ENCODE assay signal across 8 mouse cellular contexts in the genomic region with DNA sequence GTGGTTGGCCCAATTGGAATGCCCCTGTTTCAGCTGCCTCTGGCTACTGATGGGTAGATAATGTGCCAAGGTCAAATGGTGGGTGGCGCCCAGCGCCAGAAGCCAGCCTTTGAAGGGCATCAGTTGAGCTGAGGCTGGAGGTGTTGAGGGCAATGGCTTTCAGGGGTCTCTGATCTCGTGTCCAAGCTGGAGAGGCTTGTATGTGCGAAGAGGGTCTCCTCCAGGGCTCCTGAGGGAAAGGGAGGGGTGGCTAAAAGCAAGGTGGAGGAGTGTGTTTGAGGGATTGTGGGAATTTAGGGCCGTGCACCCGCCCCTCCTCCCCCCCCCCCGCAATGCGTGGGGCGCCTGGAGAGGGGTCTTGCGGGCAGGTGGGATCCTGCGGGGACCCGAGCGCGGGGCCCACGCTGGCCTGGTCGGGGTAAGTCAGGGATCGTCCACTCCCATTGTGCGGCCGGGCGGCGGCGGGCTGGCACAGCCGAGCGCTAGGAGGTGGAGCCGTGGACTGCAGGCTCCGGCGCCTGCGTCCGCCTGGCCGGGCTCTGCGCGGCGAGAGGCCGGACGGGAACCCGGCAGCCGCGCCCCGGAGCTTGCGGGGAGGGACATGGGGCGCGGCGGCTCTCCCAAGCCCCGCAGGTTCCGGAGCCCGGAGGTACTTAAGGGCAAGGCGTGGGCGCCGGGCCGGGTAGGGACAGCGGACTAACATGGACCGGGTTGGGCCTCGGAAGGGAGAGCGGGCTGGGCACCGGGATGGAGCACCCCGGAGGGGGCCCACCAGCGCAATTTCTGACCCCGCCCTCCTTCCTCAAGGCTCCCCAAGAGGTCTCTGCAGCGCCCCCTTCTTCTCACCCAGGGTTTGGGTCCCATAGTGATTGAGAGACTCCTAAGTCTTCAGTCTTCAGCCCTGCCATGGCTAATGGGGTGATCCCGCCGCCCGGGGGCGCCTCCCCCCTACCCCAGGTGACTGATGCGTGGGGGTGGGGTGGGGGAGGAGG. TPM values are rescaled to one million over a fixed set of nuclear protein-coding genes. Genes with fewer than 3 reads are reported as not detected.
DNase-seq lines count a peak whose midpoint lies in the region; ATAC-seq and TF ChIP-seq lines count a peak whose summit lies in the region.

A gene (plus strand): TSS at position 302 of the 992 bp plus-strand sequence.

- no peaks in the 10 kb centered on the region for H3K36me3 ChIP-seq in C2C12 (ENCODE audit: control insufficient read depth, insufficient read depth)
- peaks cover 36% of the 10 kb centered on the region for H3K36me3 ChIP-seq in forebrain, embryonic 10.5 days (replicated peaks)
- peaks cover 21% of the 10 kb centered on the region for H3K36me3 ChIP-seq in heart, embryonic 14.5 days (ENCODE audit: control insufficient read depth, insufficient read depth, low read length)
- H3K36me3 ChIP-seq in liver, embryonic 13.5 days, result no peaks in the 10 kb centered on the region
- peaks cover 16% of the 10 kb centered on the region for H3K36me3 ChIP-seq in neural tube, embryonic 14.5 days (ENCODE audit: control insufficient read depth, insufficient read depth, low read length)

- H3K4me2 ChIP-seq in heart, embryonic 14.5 days (ENCODE audit: low read length), result peak within 1 kb of the TSS; percentile 78
- peak within 1 kb of the TSS; percentile 61 for H3K4me2 ChIP-seq in liver, embryonic 13.5 days
- peak within 1 kb of the TSS; percentile 83 for H3K4me2 ChIP-seq in neural tube, embryonic 14.5 days (ENCODE audit: low read depth, low read length)

- no peak for TF ChIP-seq CTCF in C2C12 (IDR thresholded peaks at IDR 0.05; ENCODE audit: control insufficient read depth, insufficient read depth, insufficient read length)

- peak within 1 kb of the TSS; percentile 79 for H3K9ac ChIP-seq in heart, embryonic 14.5 days (ENCODE audit: low read length)
- peak within 1 kb of the TSS; percentile 22; the same call in 1 of the 2 replicates for H3K9ac ChIP-seq in liver, embryonic 13.5 days
- H3K9ac ChIP-seq in neural tube, embryonic 14.5 days (replicated peaks; ENCODE audit: low read depth, low read length), result peak within 1 kb of the TSS; percentile 97

- no peaks in the 10 kb centered on the region for H3K27me3 ChIP-seq in C2C12 (ENCODE audit: control insufficient read depth, insufficient read depth, insufficient read length)
- H3K27me3 ChIP-seq in forebrain, embryonic 10.5 days (ENCODE audit: poor library complexity, severe bottlenecking), result peaks cover 45% of the 10 kb centered on the region
- H3K27me3 ChIP-seq in heart, embryonic 14.5 days (ENCODE audit: control insufficient read depth, insufficient read depth, low read length), result no peaks in the 10 kb centered on the region
- peaks cover 40% of the 10 kb centered on the region for H3K27me3 ChIP-seq in liver, embryonic 13.5 days
- H3K27me3 ChIP-seq in neural tube, embryonic 14.5 days (ENCODE audit: control insufficient read depth, insufficient read depth, low read length), result no peaks in the 10 kb centered on the region

- H3K9me3 ChIP-seq in forebrain, embryonic 10.5 days, result no peaks in the 10 kb centered on the region
- no peaks in the 10 kb centered on the region for H3K9me3 ChIP-seq in heart, embryonic 14.5 days (ENCODE audit: control insufficient read depth, low read length)
- H3K9me3 ChIP-seq in liver, embryonic 13.5 days (replicated peaks), result no peaks in the 10 kb centered on the region
- no peaks in the 10 kb centered on the region for H3K9me3 ChIP-seq in neural tube, embryonic 14.5 days (ENCODE audit: control insufficient read depth, low read length)

- DNase-seq in brain, adult 2 months (ENCODE audit: low read depth, low spot score), result peak; percentile 80
- peak; percentile 70 for DNase-seq in forebrain, embryonic 10.5 days (ENCODE audit: extremely low spot score, low spot score)
- peak; percentile 78 for DNase-seq in kidney, postnatal 10 days
- DNase-seq in liver, embryonic 13.5 days, result no peak

- peaks cover 21% of the 10 kb centered on the region for H3K4me1 ChIP-seq in forebrain, embryonic 10.5 days
- peaks cover 22 to 35% of the 10 kb centered on the region in 2 experiments for H3K4me1 ChIP-seq in heart, embryonic 14.5 days (ENCODE audit: control insufficient read depth in 2 of 2, insufficient read depth in 2 of 2, low read length in 2 of 2)
- H3K4me1 ChIP-seq in liver, embryonic 13.5 days (replicated peaks), result peaks cover 8% of the 10 kb centered on the region; the same call in 1 of the 2 replicates
- H3K4me1 ChIP-seq in neural tube, embryonic 14.5 days (ENCODE audit: control insufficient read depth, insufficient read depth, low read length), result peaks cover 8% of the 10 kb centered on the region

- 2% methylated on average over 55 of the region's 64 CpGs for WGBS in forebrain, embryonic 10.5 days
- 1% methylated on average over 48 of the region's 64 CpGs for WGBS in heart, embryonic 14.5 days
- WGBS in liver, embryonic 13.5 days (ENCODE audit: insufficient replicate concordance), result 2% methylated on average over 48 of the region's 64 CpGs
- 1% methylated on average over 56 of the region's 64 CpGs for WGBS in neural tube, embryonic 14.5 days

- peak; percentile 71 for ATAC-seq in heart, embryonic 14.5 days (ENCODE audit: insufficient number of reproducible peaks, insufficient read depth, low FRiP score, low read depth)
- ATAC-seq in liver, embryonic 13.5 days (ENCODE audit: low read depth), result peak; percentile 45; the same call in 1 of the 2 replicates
- peak; percentile 88 for ATAC-seq in neural tube, embryonic 14.5 days (ENCODE audit: low read depth)
- ATAC-seq in monocyte, adult 5-6 weeks (replicated peaks; ENCODE audit: insufficient number of reproducible peaks, low FRiP score, low TSS enrichment, poor library complexity, severe bottlenecking), result no peak

- peak within 1 kb of the TSS; percentile 36 for H3K4me3 ChIP-seq in C2C12 (ENCODE audit: insufficient read depth, poor library complexity, severe bottlenecking)
- peak within 1 kb of the TSS; percentile 85 for H3K4me3 ChIP-seq in forebrain, embryonic 10.5 days
- peak within 1 kb of the TSS; percentile 54 to 74 for H3K4me3 ChIP-seq in heart, embryonic 14.5 days (ENCODE audit: control insufficient read depth in 1 of 2, insufficient read depth in 1 of 2, low read depth in 1 of 2, low read length in 2 of 2)
- H3K4me3 ChIP-seq in liver, embryonic 13.5 days (replicated peaks), result peak within 1 kb of the TSS; percentile 55
- peak within 1 kb of the TSS; percentile 70 for H3K4me3 ChIP-seq in neural tube, embryonic 14.5 days (ENCODE audit: low read depth, low read length)

- peak within 1 kb of the TSS; percentile 71 for H3ac ChIP-seq in C2C12 (ENCODE audit: control insufficient read depth, insufficient read length, low read depth)

- H3K79me3 ChIP-seq in C2C12 (ENCODE audit: low read depth), result no peaks in the 10 kb centered on the region

- no peaks in the 10 kb centered on the region for H3K79me2 ChIP-seq in C2C12 (ENCODE audit: control insufficient read depth, insufficient read depth)

- peak within 1 kb of the TSS; percentile 95 for H3K27ac ChIP-seq in forebrain, embryonic 10.5 days
- H3K27ac ChIP-seq in heart, embryonic 14.5 days (replicated peaks in 1 of 2; ENCODE audit: control insufficient read depth in 1 of 2, insufficient read depth in 1 of 2, low read depth in 2 of 2, low read length in 2 of 2), result peak within 1 kb of the TSS; percentile 76 to 88
- H3K27ac ChIP-seq in liver, embryonic 13.5 days, result no peak within 1 kb of the TSS
- H3K27ac ChIP-seq in neural tube, embryonic 14.5 days (ENCODE audit: low read depth, low read length), result peak within 1 kb of the TSS; percentile 77

TF ChIP-seq in C2C12, 6 proteins besides CTCF, POLR2A, EP300 and RAD21:
- TF ChIP-seq MYOG (IDR thresholded peaks at IDR 0.05; ENCODE audit: control insufficient read depth, extremely low read depth, insufficient read length), result no peak
TF ChIP-seq in C2C12: peak in this region for 0.

RNA-seq across cellular contexts. Expression of the gene that starts here (rescaled TPM):
- polyA plus RNA-seq in C2C12 (2012; fragmentation: generic; extraction: Trizol), result 3.1 TPM
- polyA plus RNA-seq in forebrain, embryonic 10.5 days (2016; fragmentation: Nextera tagmentation; extraction: Ambion mirVana), result 13.6 and 15.0 TPM in 2 replicates
- 20.8 and 24.2 TPM in 2 replicates for polyA plus RNA-seq in heart, embryonic 14.5 days (2014; fragmentation: Nextera tagmentation; extraction: Ambion mirVana)
- polyA plus RNA-seq in liver, embryonic 13.5 days (2015; fragmentation: Nextera tagmentation; extraction: Ambion mirVana), result 0.96 and 1.2 TPM in 2 replicates
- 36.9 and 39.9 TPM in 2 replicates for polyA plus RNA-seq in neural tube, embryonic 14.5 days (2014; fragmentation: Nextera tagmentation; extraction: Ambion mirVana)
- total RNA-seq in monocyte, adult 5-6 weeks (2017), result 0.21 TPM in 1 of 3 replicates, not detected in the others

Comparison
In these comparisons a context has a peak if more than half of its experiments do, and no peak if none do; other contexts are left out.
1. H3K9ac ChIP-seq: peak in every context shown above with its lines; median percentile 97 in neural tube, embryonic 14.5 days; 79 in heart, embryonic 14.5 days; 22 in liver, embryonic 13.5 days.